ENCODE assay signal across 28 mouse cellular contexts in genomic region chr12:71247191-71247590, GRCm38 (mm10).
A peak's percentile ranks its signal among the peaks of the same experiment; 100 is the strongest.
DNase-seq lines count a peak whose midpoint lies in the region; ATAC-seq lines count a peak whose summit lies in the region.
"Had no signal": no experiment of that assay in that cellular context is flagged by ENCODE, and none has a peak within 500 bp of the region (broad histone marks: within the 10 kb centered on the region; RNA-seq: fewer than 3 reads in every experiment).

No protein-coding gene starts in this region.

- no peak overlapping the region for H3K9ac ChIP-seq in kidney, embryonic 14.5 days (ENCODE audit: low read depth, low read length)
- no peak overlapping the region for H3K9ac ChIP-seq in midbrain, embryonic 11.5 days (ENCODE audit: low read length)
- H3K9ac ChIP-seq in midbrain, embryonic 16.5 days (ENCODE audit: low read depth, low read length), result no peak overlapping the region
- H3K9ac ChIP-seq: hindbrain, embryonic 15.5 days; liver, embryonic 14.5 days; neural tube, embryonic 12.5 days had no signal

- peaks cover 15% of the 10 kb centered on the region for H3K9me3 ChIP-seq in kidney, embryonic 14.5 days (ENCODE audit: control insufficient read depth, low read length)
- H3K9me3 ChIP-seq in midbrain, embryonic 11.5 days (ENCODE audit: control insufficient read depth, low read length), result no peaks in the 10 kb centered on the region; the same call in 1 of the 2 replicates
- peaks cover 11% of the 10 kb centered on the region; the same call in 1 of the 2 replicates for H3K9me3 ChIP-seq in midbrain, embryonic 16.5 days (replicated peaks; ENCODE audit: control insufficient read depth, low read length, poor library complexity, severe bottlenecking)

- no peak overlapping the region for H3K4me2 ChIP-seq in kidney, embryonic 14.5 days (replicated peaks; ENCODE audit: low read depth, low read length)
- no peak overlapping the region for H3K4me2 ChIP-seq in midbrain, embryonic 11.5 days
- H3K4me2 ChIP-seq in midbrain, embryonic 16.5 days (ENCODE audit: low read length), result no peak overlapping the region
- H3K4me2 ChIP-seq: hindbrain, embryonic 15.5 days; neural tube, embryonic 12.5 days had no signal

- H3K27ac ChIP-seq in kidney, embryonic 14.5 days (ENCODE audit: low read depth, low read length), result no peak overlapping the region; the same call in 1 of the 2 replicates
- H3K27ac ChIP-seq in midbrain, embryonic 11.5 days (ENCODE audit: low read depth, low read length), result no peak overlapping the region
- no peak overlapping the region for H3K27ac ChIP-seq in midbrain, embryonic 16.5 days (ENCODE audit: low read length)
- H3K27ac ChIP-seq: hindbrain, embryonic 10.5 days; hindbrain, embryonic 15.5 days; liver, embryonic 14.5 days; midbrain, embryonic 10.5 days; neural tube, embryonic 12.5 days had no signal

- H3K36me3 ChIP-seq in kidney, embryonic 14.5 days (ENCODE audit: control insufficient read depth, insufficient read depth, low read length), result peaks cover 17% of the 10 kb centered on the region
- peaks cover 12% of the 10 kb centered on the region for H3K36me3 ChIP-seq in midbrain, embryonic 11.5 days (ENCODE audit: control insufficient read depth, insufficient read depth, low read length)
- H3K36me3 ChIP-seq in midbrain, embryonic 16.5 days (ENCODE audit: control insufficient read depth, insufficient read depth, low read length), result peaks cover 22% of the 10 kb centered on the region

- peaks cover 9% of the 10 kb centered on the region; the same call in 1 of the 2 replicates for H3K4me1 ChIP-seq in kidney, embryonic 14.5 days (ENCODE audit: control insufficient read depth, insufficient read depth, low read length)
- no peaks in the 10 kb centered on the region for H3K4me1 ChIP-seq in midbrain, embryonic 11.5 days (ENCODE audit: control insufficient read depth, insufficient read depth, low read length)
- H3K4me1 ChIP-seq in midbrain, embryonic 16.5 days (ENCODE audit: control insufficient read depth, insufficient read depth, low read length), result peaks cover 5% of the 10 kb centered on the region
- H3K4me1 ChIP-seq: neural tube, embryonic 12.5 days had no signal

- WGBS in kidney, embryonic 14.5 days, result 63% methylated on average over 8 of the region's 8 CpGs
- WGBS in midbrain, embryonic 11.5 days, result 86% methylated on average over 8 of the region's 8 CpGs
- 84% methylated on average over 8 of the region's 8 CpGs for WGBS in midbrain, embryonic 16.5 days

- 0 out of 2 replicates have a peak, but pooled peaks have one; percentile 21 for ATAC-seq in kidney, embryonic 14.5 days (ENCODE audit: low FRiP score, low TSS enrichment)
- ATAC-seq in midbrain, embryonic 11.5 days (ENCODE audit: low FRiP score), result no peak
- no peak for ATAC-seq in midbrain, embryonic 16.5 days
- ATAC-seq: CD4-positive, CD25-positive, alpha-beta regulatory T cell, adult 4 months; forebrain, embryonic 14.5 days; inflammation-experienced regulatory T-cells, adult 6 months had no signal

- no peaks in the 10 kb centered on the region for H3K27me3 ChIP-seq in kidney, embryonic 14.5 days (ENCODE audit: control insufficient read depth, insufficient read depth, low read length)
- H3K27me3 ChIP-seq in midbrain, embryonic 11.5 days (ENCODE audit: control insufficient read depth, insufficient read depth, low read length), result no peaks in the 10 kb centered on the region
- H3K27me3 ChIP-seq in midbrain, embryonic 16.5 days (ENCODE audit: control insufficient read depth, insufficient read depth, low read depth, low read length), result no peaks in the 10 kb centered on the region
- H3K27me3 ChIP-seq: hindbrain, embryonic 15.5 days; neural tube, embryonic 12.5 days had no signal

- DNase-seq in kidney, postnatal 36 days, result no peak
- peak; percentile 74 for DNase-seq in midbrain, embryonic 11.5 days (ENCODE audit: low spot score, missing footprints)
- peak; percentile 2 for DNase-seq in heart, postnatal 25 days (ENCODE audit: low spot score)
- DNase-seq in gastrocnemius, postnatal 4 days (ENCODE audit: low spot score in 2 of 2), result no peak
- no peak for DNase-seq in thymus, postnatal 0 days (ENCODE audit: low spot score)
- DNase-seq: adrenal gland, postnatal 14 days; cerebellum, adult 11 months; cerebellum, adult 9-10 months; cerebellum, postnatal 36 days; gastrocnemius, postnatal 14 days; kidney, adult 2 months; liver; lung, adult 2 months; lung, postnatal 14 days; right cerebral cortex, adult 18-20 months; spleen, adult 18-20 months; thymus, postnatal 25 days had no signal

- intact Hi-C loops in heart, postnatal 25 days (cut with DNase I), result no loop called here

- H3K4me3 ChIP-seq in kidney, embryonic 14.5 days (ENCODE audit: low read length), result no peak overlapping the region
- H3K4me3 ChIP-seq in midbrain, embryonic 11.5 days (ENCODE audit: low read depth, low read length), result no peak overlapping the region
- H3K4me3 ChIP-seq in midbrain, embryonic 16.5 days (ENCODE audit: low read depth, low read length), result no peak overlapping the region
- H3K4me3 ChIP-seq: hindbrain, embryonic 10.5 days; hindbrain, embryonic 15.5 days; midbrain, embryonic 10.5 days; myocyte; neural tube, embryonic 12.5 days had no signal

Comparison
In these comparisons a context has a peak if more than half of its experiments do, and no peak if none do; other contexts are left out.
1. DNase-seq: peak in midbrain, embryonic 11.5 days (single experiment) and heart, postnatal 25 days (single experiment); none in kidney, postnatal 36 days (0 of 2), gastrocnemius, postnatal 4 days (0 of 2) and thymus, postnatal 0 days (single experiment).